Mouse (Mus musculus) heart, embryonic 16.5 days (tissue): ENCODE measurements around the gene Cd2bp2. TPM values are rescaled to one million over a fixed set of nuclear protein-coding genes. Genes with fewer than 3 reads are reported as not detected.

Experiments
- ATAC-seq: fragments of 200-750 bp; cut with Nextera tagmentation; replicated peaks from 2 replicates; pipeline ENCODE4 v1.8.0; 2017; ENCODE audit warnings: moderate number of reproducible peaks; ENCODE audit not compliant: insufficient read depth, low FRiP score; ENCODE audit errors: extremely low read depth
- H3K27ac ChIP-seq: fragments of 300-500 bp; sonication (generic); 2 replicates; pipeline ENCODE4 v1.5.1; 2014; ENCODE audit warnings: mild to moderate bottlenecking, low read length, control low read depth, moderate library complexity
- H3K27me3 ChIP-seq: fragments of 300-500 bp; sonication (generic); 2 replicates; pipeline ENCODE4 v1.6.1; 2014; ENCODE audit warnings: low read length, mixed read lengths; ENCODE audit not compliant: control insufficient read depth, insufficient read depth
- H3K36me3 ChIP-seq: fragments of 300-500 bp; sonication (generic); 2 replicates; pipeline ENCODE4 v1.6.1; 2014; ENCODE audit not compliant: control insufficient read depth, insufficient read depth
- H3K4me1 ChIP-seq: fragments of 300-500 bp; sonication (generic); 2 replicates; pipeline ENCODE4 v1.6.1; 2014; ENCODE audit warnings: low read length, mixed read lengths; ENCODE audit not compliant: control insufficient read depth, insufficient read depth
- H3K4me2 ChIP-seq: fragments of 300-500 bp; sonication (generic); 2 replicates; pipeline ENCODE4 v1.6.1; 2014; ENCODE audit warnings: low read depth, mild to moderate bottlenecking, control low read depth, low read length
- H3K4me3 ChIP-seq: fragments of 300-500 bp; sonication (generic); 2 replicates; pipeline ENCODE4 v1.5.1; 2014; ENCODE audit warnings: mild to moderate bottlenecking, control low read depth, low read length
- H3K9ac ChIP-seq: fragments of 300-500 bp; sonication (generic); 2 replicates; pipeline ENCODE4 v1.6.1; 2014; ENCODE audit warnings: low read length, control low read depth
- H3K9me3 ChIP-seq: fragments of 300-500 bp; sonication (generic); replicated peaks from 2 replicates; pipeline ENCODE4 v1.6.1; 2016; ENCODE audit warnings: low read length; ENCODE audit not compliant: control insufficient read depth
- WGBS: fragments of 180-500 bp; shearing (Covaris S2); extraction: QIAGEN DNeasy Blood & Tissue Kit; methylation state at CpG from one replicate; pipeline ENCODE4 v1.1.7; 2014; 5-methylcytosine and 5-hydroxymethylcytosine counted together
- polyA plus RNA-seq: library from polyadenylated mRNA; unstranded; fragments of >200 nt; fragmentation: Nextera tagmentation; extraction: Ambion mirVana; gene quantifications from 2 replicates; pipeline ENCODE4 v1.2.1, GENCODE M21; 2015

The Cd2bp2 gene
- polyA plus RNA-seq, 1 experiment from 2014 or later, result 42.2 TPM

GRCm38 (mm10) chr7:127196484-127196883 lies 634 bp upstream of the Cd2bp2 start:
- Histone ChIP-seq H3K4me3 (peak overlapping the region; percentile 63), H3K27me3 (no peaks in the 10 kb centered on the region), H3K9me3 (no peaks in the 10 kb centered on the region), H3K4me2 (peak overlapping the region; percentile 89), H3K4me1 (peaks cover 16% of the 10 kb centered on the region), H3K9ac (peak overlapping the region; percentile 74), H3K36me3 (peaks cover 56% of the 10 kb centered on the region), H3K27ac (peak overlapping the region; percentile 80)
- no peak for ATAC-seq
- WGBS, result 59% methylated on average over 11 of the region's 11 CpGs

GRCm38 (mm10) chr7:127194633-127195029 lies 1.2 kb downstream of the Cd2bp2 start:
- no peak overlapping the region for H3K27ac ChIP-seq
- no peak for ATAC-seq
- H3K9ac ChIP-seq, result peak overlapping the region; percentile 75

GRCm38 (mm10) chr7:127194011-127194632 lies 1.7 kb downstream of the Cd2bp2 start:
- H3K9me3 ChIP-seq, result no peaks in the 10 kb centered on the region
- no peaks in the 10 kb centered on the region for H3K27me3 ChIP-seq
- H3K27ac ChIP-seq, result no peak overlapping the region
- peak overlapping the region; percentile 88 for H3K4me2 ChIP-seq
- peak overlapping the region; percentile 63; the same call in 1 of the 2 replicates for H3K4me3 ChIP-seq
- WGBS, result 91% methylated on average over 17 of the region's 17 CpGs
- ATAC-seq, result no peak
- peaks cover 16% of the 10 kb centered on the region for H3K4me1 ChIP-seq
- peaks cover 46% of the 10 kb centered on the region for H3K36me3 ChIP-seq
- H3K9ac ChIP-seq, result no peak overlapping the region

More at GRCm38 (mm10) chr7:127194633-127195029, 1.2 kb downstream of the Cd2bp2 start:
- Histone ChIP-seq H3K27me3 (no peaks in the 10 kb centered on the region), H3K36me3 (peaks cover 51% of the 10 kb centered on the region), H3K4me3 (peak overlapping the region; percentile 63), H3K4me2 (peak overlapping the region; percentile 88), H3K9me3 (no peaks in the 10 kb centered on the region), H3K4me1 (peaks cover 16% of the 10 kb centered on the region)
- 63% methylated on average over 7 of the region's 7 CpGs for WGBS

DNA sequence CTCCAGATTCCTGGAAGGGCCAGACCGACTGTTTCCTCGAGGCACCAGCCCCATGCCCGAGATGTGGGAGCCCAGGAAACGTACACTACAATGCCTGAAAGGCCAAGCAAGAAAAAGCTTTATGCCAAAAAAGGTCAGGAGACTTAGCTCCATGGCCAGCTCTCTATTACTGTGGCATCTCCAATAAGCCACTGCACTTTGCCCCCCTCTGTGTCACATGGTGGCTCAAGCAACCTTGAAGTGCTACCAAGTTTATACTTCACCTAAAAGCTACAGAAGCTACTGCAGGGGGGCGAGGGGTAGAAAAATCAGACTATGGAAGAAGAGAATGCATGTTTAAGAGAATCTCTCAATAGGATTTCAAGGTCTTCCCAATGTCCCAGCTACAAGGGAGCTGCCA lies 2.9 kb downstream of the Cd2bp2 start:
- H3K9me3 ChIP-seq, result no peaks in the 10 kb centered on the region
- ATAC-seq, result no peak
- 95% methylated on average over 5 of the region's 5 CpGs for WGBS
- H3K9ac ChIP-seq, result no peak overlapping the region
- H3K27me3 ChIP-seq, result no peaks in the 10 kb centered on the region
- peaks cover 34% of the 10 kb centered on the region for H3K36me3 ChIP-seq
- H3K4me1 ChIP-seq, result peaks cover 16% of the 10 kb centered on the region
- no peak overlapping the region for H3K4me3 ChIP-seq
- no peak overlapping the region for H3K4me2 ChIP-seq
- no peak overlapping the region for H3K27ac ChIP-seq

GRCm38 (mm10) chr7:127190672-127191071 lies 5.2 kb downstream of the Cd2bp2 start:
- no peaks in the 10 kb centered on the region for H3K9me3 ChIP-seq
- no peak overlapping the region for H3K4me2 ChIP-seq
- no peak overlapping the region for H3K4me3 ChIP-seq
- no peak overlapping the region for H3K27ac ChIP-seq
- H3K4me1 ChIP-seq, result peaks cover 12% of the 10 kb centered on the region
- peaks cover 29% of the 10 kb centered on the region for H3K36me3 ChIP-seq
- ATAC-seq, result no peak
- 85% methylated on average over 6 of the region's 6 CpGs for WGBS
- H3K9ac ChIP-seq, result no peak overlapping the region
- no peaks in the 10 kb centered on the region for H3K27me3 ChIP-seq

DNA sequence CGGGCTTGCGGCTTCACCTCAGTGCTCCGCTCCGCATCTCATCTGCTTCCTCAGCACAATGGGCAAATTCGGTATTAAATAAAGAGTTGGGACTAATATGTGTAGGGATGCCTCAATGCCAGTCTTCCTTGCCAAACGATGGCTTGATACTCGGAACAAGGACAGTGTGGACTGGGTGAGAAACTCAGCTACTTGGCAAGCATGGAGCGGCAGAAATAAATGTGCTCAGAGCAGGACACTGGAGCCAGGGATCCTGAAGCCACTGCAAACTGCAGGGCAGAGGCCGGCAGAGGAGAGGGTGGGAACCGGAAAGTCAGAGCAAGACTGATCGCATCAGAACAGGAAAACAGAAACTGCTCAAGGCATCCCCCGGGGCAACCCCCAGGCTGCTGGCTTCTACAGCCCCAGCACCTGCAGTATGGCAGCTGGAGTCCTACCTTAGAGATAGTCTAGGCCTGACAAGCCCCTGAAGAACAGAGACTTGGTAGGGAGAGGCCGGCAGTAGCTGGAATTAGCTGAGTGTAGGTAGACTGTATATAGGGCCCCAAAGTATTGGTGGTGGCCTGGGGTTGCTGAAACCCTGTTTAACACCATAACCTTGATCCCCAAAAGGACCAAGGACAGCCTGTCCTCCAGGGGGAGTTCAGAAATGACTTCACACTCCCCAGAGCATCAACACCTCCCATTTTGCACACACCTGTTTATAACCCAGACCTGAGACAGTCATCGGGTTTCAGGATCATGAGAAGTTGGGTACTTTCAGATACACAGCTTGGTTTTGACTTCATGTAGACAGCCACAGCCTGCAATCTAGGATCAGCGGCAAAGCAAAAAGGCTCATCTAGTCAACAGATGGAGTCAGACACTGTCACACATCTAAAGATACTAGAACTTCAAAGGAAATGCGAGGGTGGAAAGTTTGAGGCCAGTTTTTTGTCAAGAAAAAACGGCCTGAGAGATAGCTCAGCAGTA lies 7.3 kb downstream of the Cd2bp2 start:
- Histone ChIP-seq H3K4me1 (no peaks in the 10 kb centered on the region), H3K9me3 (no peaks in the 10 kb centered on the region), H3K27me3 (no peaks in the 10 kb centered on the region), H3K4me2 (no peak overlapping the region), H3K9ac (no peak overlapping the region; the same call in none of the 2 replicates), H3K4me3 (no peak overlapping the region), H3K27ac (peak overlapping the region; percentile 57), H3K36me3 (peaks cover 22% of the 10 kb centered on the region)
- ATAC-seq, result peak; percentile 34
- WGBS, result 68% methylated on average over 17 of the region's 17 CpGs

- ATAC-seq, result no peak
- peaks cover 13% of the 10 kb centered on the region for H3K36me3 ChIP-seq
- H3K27me3 ChIP-seq, result no peaks in the 10 kb centered on the region
- H3K4me2 ChIP-seq, result no peak overlapping the region
- WGBS, result 61% methylated on average over 10 of the region's 10 CpGs
- no peak overlapping the region for H3K27ac ChIP-seq
- H3K4me1 ChIP-seq, result no peaks in the 10 kb centered on the region
- no peak overlapping the region for H3K9ac ChIP-seq
- no peaks in the 10 kb centered on the region for H3K9me3 ChIP-seq
- H3K4me3 ChIP-seq, result no peak overlapping the region
Observed at GRCm38 (mm10) chr7:127187351-127187750, 8.5 kb downstream of the Cd2bp2 start.

GRCm38 (mm10) chr7:127185601-127186000 lies 10.2 kb downstream of the Cd2bp2 start:
- 54% methylated on average over 3 of the region's 3 CpGs for WGBS
- ATAC-seq, result no peak
- no peaks in the 10 kb centered on the region for H3K4me1 ChIP-seq

GRCm38 (mm10) chr7:127184720-127185119 lies 11.1 kb downstream of the Cd2bp2 start:
- H3K4me1 ChIP-seq, result no peaks in the 10 kb centered on the region
- 29% methylated on average over 1 of the region's 1 CpGs for WGBS
- no peak overlapping the region; the same call in 1 of the 2 replicates for H3K27ac ChIP-seq
- no peaks in the 10 kb centered on the region for H3K9me3 ChIP-seq
- ATAC-seq, result no peak
- H3K27me3 ChIP-seq, result no peaks in the 10 kb centered on the region
- no peaks in the 10 kb centered on the region for H3K36me3 ChIP-seq
- H3K4me2 ChIP-seq, result no peak overlapping the region
- H3K4me3 ChIP-seq, result no peak overlapping the region
- no peak overlapping the region for H3K9ac ChIP-seq

More at GRCm38 (mm10) chr7:127185601-127186000, 10.2 kb downstream of the Cd2bp2 start:
- H3K27me3 ChIP-seq, result no peaks in the 10 kb centered on the region
- H3K9me3 ChIP-seq, result no peaks in the 10 kb centered on the region
- H3K4me2 ChIP-seq, result no peak overlapping the region
- no peak overlapping the region for H3K9ac ChIP-seq
- no peaks in the 10 kb centered on the region for H3K36me3 ChIP-seq
- H3K4me3 ChIP-seq, result no peak overlapping the region
- no peak overlapping the region for H3K27ac ChIP-seq
